Mouse (Mus musculus) megakaryocyte, embryonic 14.5 days (primary cell): ENCODE data around the gene Ell. TPM values are rescaled to one million over a fixed set of nuclear protein-coding genes. Genes with fewer than 3 reads are reported as not detected.

ENCODE experiments used
- H3K27me3 ChIP-seq: replicated peaks from 2 replicates; pipeline ENCODE3; 2012; ENCODE audit warnings: inconsistent platforms
- H3K36me3 ChIP-seq: replicated peaks from 2 replicates; pipeline ENCODE3; 2012; ENCODE audit warnings: low read length, inconsistent platforms, mixed read lengths
- H3K4me1 ChIP-seq: 2 replicates; pipeline ENCODE4 v1.6.1; 2012; ENCODE audit warnings: inconsistent platforms
- H3K4me3 ChIP-seq: replicated peaks from 2 replicates; pipeline ENCODE3; 2012; ENCODE audit warnings: moderate library complexity, mild to moderate bottlenecking, inconsistent platforms
- H3K9me3 ChIP-seq: 2 replicates; pipeline ENCODE4 v1.6.1; 2012; ENCODE audit warnings: inconsistent platforms
- FLI1 ChIP-seq: IDR thresholded peaks from 2 replicates; pipeline ENCODE4 v1.6.1; 2012; ENCODE audit warnings: low read length, inconsistent platforms, mixed read lengths
- GATA1 ChIP-seq: IDR thresholded peaks from 3 replicates; pipeline ENCODE4 v1.6.1; 2012; ENCODE audit warnings: mixed read lengths, low read length, inconsistent platforms, borderline replicate concordance
- polyA plus RNA-seq: library from polyadenylated mRNA; stranded (reverse); fragments of >175 nt; gene quantifications from 2 replicates; pipeline ENCODE4 v1.2.3, GENCODE M21; 2012; ENCODE audit warnings: low replicate concordance; ENCODE audit not compliant: insufficient read depth

Ell gene
- polyA plus RNA-seq, 1 experiment: 58.8 TPM

DNA sequence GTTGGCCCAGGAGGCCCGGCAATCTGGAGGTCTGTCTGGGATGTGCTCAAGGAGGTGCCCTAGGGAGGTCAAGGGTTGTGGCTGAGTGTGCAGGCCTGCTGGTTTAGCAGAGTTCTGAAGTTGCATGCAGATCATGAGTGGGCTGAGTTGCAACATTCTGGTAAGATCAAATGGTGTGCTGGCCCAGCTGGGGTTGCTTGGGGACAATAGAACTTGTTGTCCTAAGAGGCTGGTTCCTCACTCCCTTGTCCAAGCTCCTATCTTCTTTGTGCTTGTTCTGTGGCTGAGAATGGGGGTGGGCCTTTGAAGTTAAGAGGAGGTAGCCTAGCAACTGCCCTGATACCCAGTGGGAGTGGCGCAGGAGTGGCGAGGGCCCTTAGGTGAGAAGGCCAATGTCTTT, 23.5 kb downstream of the Ell start:
- Histone ChIP-seq H3K27me3 (no peaks in the 10 kb centered on the region), H3K4me1 (peaks cover 93% of the 10 kb centered on the region), H3K9me3 (no peaks in the 10 kb centered on the region), H3K36me3 (peaks cover 79% of the 10 kb centered on the region), H3K4me3 (peak overlapping the region; percentile 53)
- TF ChIP-seq GATA1 (no peak), FLI1 (no peak)

DNA sequence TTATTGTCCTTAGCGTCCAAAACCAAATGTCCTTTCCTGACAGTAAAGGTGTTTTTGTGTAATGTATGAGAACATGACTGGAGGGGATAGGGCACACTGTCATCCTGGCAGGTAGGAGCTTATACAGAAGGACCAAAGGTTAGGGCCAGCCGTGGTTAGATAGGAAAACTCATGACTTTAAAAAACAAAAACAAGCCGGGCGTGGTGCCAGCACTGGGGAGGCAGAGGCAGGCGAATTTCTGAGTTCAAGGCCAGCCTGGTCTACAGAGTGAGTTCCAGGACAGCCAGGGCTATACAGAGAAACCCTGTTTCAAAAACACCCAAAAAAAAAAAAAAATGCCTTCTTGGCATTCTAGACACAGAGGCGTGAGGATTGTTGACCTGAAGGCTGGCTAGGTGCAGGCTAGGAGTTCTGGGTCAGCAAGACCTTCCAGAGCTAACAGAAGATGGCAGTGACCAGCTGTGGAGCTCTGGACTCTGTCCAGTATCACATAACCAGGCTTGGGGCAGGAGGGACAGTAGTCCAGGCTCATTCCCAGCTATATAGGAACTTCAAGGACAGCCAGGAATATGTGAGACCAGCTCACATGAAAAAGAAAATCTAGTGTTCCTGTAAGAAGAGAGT, 24.6 kb downstream of the Ell start:
- Histone ChIP-seq H3K4me3 (peak overlapping the region; percentile 7), H3K27me3 (no peaks in the 10 kb centered on the region), H3K9me3 (no peaks in the 10 kb centered on the region), H3K36me3 (peaks cover 82% of the 10 kb centered on the region), H3K4me1 (peaks cover 89% of the 10 kb centered on the region)
- no peak for TF ChIP-seq FLI1
- TF ChIP-seq GATA1: no peak

DNA sequence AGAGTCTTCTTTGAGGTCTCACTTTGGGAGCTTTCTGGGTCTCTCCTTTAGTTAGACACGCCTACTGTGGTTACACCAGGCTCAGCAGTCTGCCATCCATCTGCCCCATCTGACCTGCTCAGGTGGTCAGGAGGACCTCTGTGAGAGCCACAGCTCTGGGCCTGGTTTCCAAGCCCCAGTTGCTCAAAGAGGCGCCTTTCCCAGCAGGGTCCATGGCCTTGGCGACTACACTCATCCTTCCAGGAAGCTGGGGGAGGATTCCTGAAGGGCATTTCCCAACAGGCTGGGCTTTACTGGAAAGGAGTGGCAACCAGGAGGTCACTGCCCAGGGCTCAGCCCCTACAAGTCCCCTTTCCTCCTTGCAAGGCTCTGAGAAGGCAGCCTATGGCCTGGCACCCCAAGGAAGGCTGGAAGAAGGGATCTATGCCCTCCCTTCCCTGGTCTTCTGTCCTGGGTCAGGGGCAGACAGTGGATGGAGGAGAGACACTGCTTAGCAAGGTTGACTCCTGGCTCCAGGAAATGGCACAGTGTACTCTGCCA, 25.5 kb downstream of the Ell start:
- H3K36me3 ChIP-seq: peaks cover 82% of the 10 kb centered on the region
- H3K4me3 ChIP-seq: peak overlapping the region; percentile 81
- TF ChIP-seq FLI1 (no peak), GATA1 (no peak)
- no peaks in the 10 kb centered on the region for H3K27me3 ChIP-seq
- peaks cover 89% of the 10 kb centered on the region for H3K4me1 ChIP-seq
- H3K9me3 ChIP-seq: no peaks in the 10 kb centered on the region

DNA sequence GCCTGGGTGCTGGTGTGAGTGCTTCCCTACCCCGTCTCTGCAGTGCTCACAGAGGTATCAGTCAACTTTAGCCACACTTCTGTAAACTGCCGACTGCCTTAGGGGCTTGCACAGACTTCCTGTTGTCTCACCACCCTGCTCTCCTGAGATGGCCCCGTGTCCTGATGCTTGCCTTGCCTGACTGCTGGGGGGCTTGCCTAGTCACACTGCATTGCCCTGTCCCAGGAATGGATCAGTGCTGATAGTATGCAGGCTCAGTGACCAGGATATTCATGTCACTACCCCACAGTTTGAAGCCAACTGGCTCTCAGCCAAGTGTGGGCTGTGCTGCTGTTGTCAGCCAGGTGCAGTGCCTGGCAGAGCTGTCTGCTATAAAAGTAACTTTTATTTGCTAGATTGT, 26.3 kb downstream of the Ell start:
- Histone ChIP-seq H3K9me3 (no peaks in the 10 kb centered on the region), H3K4me3 (peak overlapping the region; percentile 81), H3K27me3 (no peaks in the 10 kb centered on the region), H3K36me3 (peaks cover 82% of the 10 kb centered on the region), H3K4me1 (peaks cover 89% of the 10 kb centered on the region)
- no peak for TF ChIP-seq FLI1
- TF ChIP-seq GATA1: no peak

- Histone ChIP-seq H3K36me3 (peaks cover 91% of the 10 kb centered on the region), H3K9me3 (no peaks in the 10 kb centered on the region), H3K4me1 (peaks cover 89% of the 10 kb centered on the region), H3K4me3 (peak overlapping the region; percentile 60), H3K27me3 (no peaks in the 10 kb centered on the region)
- no peak for TF ChIP-seq FLI1
- TF ChIP-seq GATA1: no peak
Measured at GRCm38 (mm10) chr8:70570360-70570759, 31.1 kb downstream of the Ell start.

GRCm38 (mm10) chr8:70570990-70571389, 31.7 kb downstream of the Ell start:
- TF ChIP-seq FLI1 (no peak), GATA1 (no peak)
- no peaks in the 10 kb centered on the region for H3K9me3 ChIP-seq
- peaks cover 87% of the 10 kb centered on the region for H3K36me3 ChIP-seq
- peaks cover 85% of the 10 kb centered on the region for H3K4me1 ChIP-seq
- H3K27me3 ChIP-seq: no peaks in the 10 kb centered on the region
- H3K4me3 ChIP-seq: peak overlapping the region; percentile 78

GRCm38 (mm10) chr8:70574302-70574701, 35.0 kb downstream of the Ell start:
- H3K9me3 ChIP-seq: no peaks in the 10 kb centered on the region
- peaks cover 95% of the 10 kb centered on the region for H3K36me3 ChIP-seq
- H3K4me3 ChIP-seq: peak overlapping the region; percentile 16
- TF ChIP-seq FLI1 (no peak), GATA1 (no peak)
- H3K4me1 ChIP-seq: peaks cover 91% of the 10 kb centered on the region
- H3K27me3 ChIP-seq: no peaks in the 10 kb centered on the region

DNA sequence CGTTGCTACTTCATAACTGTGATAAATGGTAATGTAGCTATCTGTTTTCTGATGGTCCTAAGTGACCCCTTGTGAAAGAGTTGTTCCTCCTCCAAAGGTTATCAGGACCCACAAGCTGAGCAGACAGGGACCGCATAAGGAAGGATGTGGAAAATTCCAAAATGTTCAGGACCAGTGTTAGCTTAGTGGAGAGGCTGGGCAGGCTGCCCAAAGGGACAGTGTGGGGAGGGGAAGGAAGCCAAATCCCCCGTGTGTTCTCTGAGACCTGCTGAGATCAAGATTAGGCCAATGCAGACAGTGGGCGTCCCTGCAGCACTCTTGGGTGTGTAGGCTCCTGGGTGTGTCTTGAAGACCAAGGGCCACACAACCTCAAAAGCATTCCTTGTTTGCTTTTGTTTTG, 35.7 kb downstream of the Ell start:
- no peak overlapping the region for H3K4me3 ChIP-seq
- H3K9me3 ChIP-seq: no peaks in the 10 kb centered on the region
- TF ChIP-seq FLI1: no peak
- no peak for TF ChIP-seq GATA1
- H3K27me3 ChIP-seq: no peaks in the 10 kb centered on the region
- H3K36me3 ChIP-seq: peaks cover 91% of the 10 kb centered on the region
- H3K4me1 ChIP-seq: peaks cover 85% of the 10 kb centered on the region

DNA sequence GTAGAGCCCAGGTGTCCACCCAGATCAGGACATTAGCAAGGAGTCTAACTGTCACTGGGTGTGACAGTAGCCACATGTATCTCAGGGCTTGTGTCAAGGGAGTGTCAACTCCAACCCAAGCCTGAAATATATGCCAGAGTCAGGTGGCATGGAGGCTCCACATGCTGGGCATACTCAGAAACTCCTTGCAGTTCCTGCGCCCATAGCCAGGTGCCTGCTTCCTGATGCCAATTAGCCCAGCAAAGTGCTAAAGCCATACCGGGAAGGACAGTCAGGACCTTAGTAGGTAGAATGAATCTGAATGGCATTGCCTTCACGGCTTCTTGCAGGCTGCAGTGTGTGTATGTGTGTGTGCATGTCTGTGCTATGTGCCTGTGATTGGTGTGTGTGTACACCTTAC, 38.0 kb downstream of the Ell start:
- Histone ChIP-seq H3K27me3 (no peaks in the 10 kb centered on the region), H3K4me1 (peaks cover 75% of the 10 kb centered on the region), H3K9me3 (no peaks in the 10 kb centered on the region), H3K4me3 (no peak overlapping the region), H3K36me3 (peaks cover 91% of the 10 kb centered on the region)
- TF ChIP-seq GATA1 (no peak), FLI1 (no peak)

GRCm38 (mm10) chr8:70583476-70584387, 44.5 kb downstream of the Ell start:
- Histone ChIP-seq H3K9me3 (no peaks in the 10 kb centered on the region), H3K4me1 (peaks cover 54% of the 10 kb centered on the region), H3K36me3 (peaks cover 97% of the 10 kb centered on the region), H3K4me3 (no peak overlapping the region), H3K27me3 (no peaks in the 10 kb centered on the region)
- TF ChIP-seq FLI1 (no peak), GATA1 (no peak)
